Mouse (Mus musculus) MEL (cell line): ENCODE results near the gene Rnf167. TPM values are rescaled to one million over a fixed set of nuclear protein-coding genes. Genes with fewer than 3 reads are reported as not detected.

Experiments used
- DNase-seq: peaks from one replicate; pipeline ENCODE4 v3.0.0; 2011; ENCODE audit warnings: low read depth, low spot score
- H3K27ac ChIP-seq: 2 replicates; pipeline ENCODE4 v1.5.1; 2012; ENCODE audit warnings: low read depth, mild to moderate bottlenecking, control low read depth, low read length, moderate library complexity; ENCODE audit not compliant: control insufficient read depth
- H3K27me3 ChIP-seq, 2 experiments: fragments of 150-350 bp in 1 of 2; sonication (generic) in 1 of 2; 2 replicates each; pipeline ENCODE4 v1.6.1; 2012; ENCODE audit warnings: low read length in 2 of 2, mild to moderate bottlenecking in 2 of 2, improper control_type of control experiment in 1 of 2, moderate library complexity in 1 of 2; ENCODE audit not compliant: insufficient read depth in 2 of 2, control insufficient read depth in 1 of 2
- H3K36me3 ChIP-seq, 2 experiments: 2 replicates each; pipeline ENCODE4 v1.6.1; 2012 to 2014; ENCODE audit warnings: low read length in 2 of 2, improper control_type of control experiment in 1 of 2, inconsistent platforms in 1 of 2, mild to moderate bottlenecking in 1 of 2; ENCODE audit not compliant: insufficient read depth in 2 of 2, control insufficient read depth in 1 of 2
- H3K4me1 ChIP-seq, 2 experiments: fragments of 150-350 bp in 1 of 2; sonication (generic) in 1 of 2; 2 replicates each; pipeline ENCODE4 v1.6.1; 2012; ENCODE audit warnings: low read length in 2 of 2, improper control_type of control experiment in 1 of 2, mild to moderate bottlenecking in 1 of 2; ENCODE audit not compliant: insufficient read depth in 2 of 2, control insufficient read depth in 1 of 2
- H3K4me3 ChIP-seq, 2 experiments: fragments of 150-350 bp in 1 of 2; sonication (generic) in 1 of 2; 2 replicates each; pipeline ENCODE4 v1.5.1; 2012; ENCODE audit warnings: low read depth in 2 of 2, low read length in 2 of 2, mild to moderate bottlenecking in 2 of 2, moderate library complexity in 2 of 2, control low read depth in 1 of 2, improper control_type of control experiment in 1 of 2; ENCODE audit not compliant: control insufficient read depth in 1 of 2, insufficient read depth in 1 of 2
- H3K79me2 ChIP-seq: 2 replicates; pipeline ENCODE4 v1.6.1; 2012; ENCODE audit warnings: mild to moderate bottlenecking, low read length, moderate library complexity; ENCODE audit not compliant: control insufficient read depth, poor library complexity, insufficient read depth
- H3K9ac ChIP-seq: 2 replicates; pipeline ENCODE4 v1.6.1; 2012; ENCODE audit warnings: low read depth, mild to moderate bottlenecking, control low read depth, low read length, moderate library complexity; ENCODE audit not compliant: control insufficient read depth, poor library complexity, severe bottlenecking
- H3K9me3 ChIP-seq: fragments of 150-350 bp; sonication (generic); replicated peaks from 2 replicates; pipeline ENCODE4 v1.6.1; 2012; ENCODE audit warnings: mild to moderate bottlenecking, low read length, improper control_type of control experiment, moderate library complexity; ENCODE audit not compliant: insufficient read depth
- CHD1 ChIP-seq: IDR thresholded peaks from 2 replicates; pipeline ENCODE4 v1.6.1; 2012; ENCODE audit warnings: low read depth, mild to moderate bottlenecking, inconsistent platforms, low read length, improper control_type of control experiment
- CHD2 ChIP-seq: IDR thresholded peaks from 2 replicates; pipeline ENCODE4 v1.6.1; 2011; ENCODE audit warnings: low read length, improper control_type of control experiment
- E2F4 ChIP-seq: IDR thresholded peaks from 2 replicates; pipeline ENCODE4 v1.6.1; 2011; ENCODE audit warnings: low read depth, low read length, improper control_type of control experiment, borderline replicate concordance
- ELF1 ChIP-seq: IDR thresholded peaks from 2 replicates; pipeline ENCODE4 v1.6.1; 2014; ENCODE audit warnings: low read depth, mild to moderate bottlenecking, inconsistent platforms, low read length, improper control_type of control experiment, moderate library complexity
- EP300 ChIP-seq, 2 experiments: IDR thresholded peaks; 2 replicates each; pipeline ENCODE4 v1.6.1; 2011; ENCODE audit warnings: improper control_type of control experiment in 2 of 2, low read length in 2 of 2, low read depth in 1 of 2, mild to moderate bottlenecking in 1 of 2
- GABPA ChIP-seq: IDR thresholded peaks from 2 replicates; pipeline ENCODE4 v1.6.1; 2012; ENCODE audit warnings: low read depth, mild to moderate bottlenecking, inconsistent platforms, low read length, improper control_type of control experiment, moderate library complexity
- KAT2A ChIP-seq: conservative IDR thresholded peaks from 2 replicates; pipeline ENCODE4 v1.6.1; 2012; ENCODE audit warnings: low read depth, low read length, improper control_type of control experiment, inconsistent platforms
- MAFK ChIP-seq: IDR thresholded peaks from 2 replicates; pipeline ENCODE4 v1.6.1; 2011; ENCODE audit warnings: low read depth, mild to moderate bottlenecking, low read length, improper control_type of control experiment, borderline replicate concordance
- MAZ ChIP-seq: IDR thresholded peaks from 2 replicates; pipeline ENCODE4 v1.6.1; 2012; ENCODE audit warnings: low read depth, mild to moderate bottlenecking, inconsistent platforms, low read length, improper control_type of control experiment
- MXI1 ChIP-seq: IDR thresholded peaks from 2 replicates; pipeline ENCODE4 v1.6.1; 2011; ENCODE audit warnings: mild to moderate bottlenecking, low read depth, low read length, improper control_type of control experiment
- MYC ChIP-seq: IDR thresholded peaks from 2 replicates; pipeline ENCODE4 v1.6.1; 2011; ENCODE audit warnings: low read depth, mild to moderate bottlenecking, low read length, improper control_type of control experiment, moderate library complexity
- NELFE ChIP-seq: IDR thresholded peaks from 2 replicates; pipeline ENCODE4 v1.6.1; 2011; ENCODE audit warnings: low read depth, low read length, improper control_type of control experiment
- POLR2AphosphoS2 ChIP-seq: IDR thresholded peaks from 2 replicates; pipeline ENCODE4 v1.6.1; 2011; ENCODE audit warnings: low read length, improper control_type of control experiment
- POLR2AphosphoS5 ChIP-seq: IDR thresholded peaks from 2 replicates; pipeline ENCODE4 v1.6.1; 2012; ENCODE audit warnings: low read depth, borderline replicate concordance, mild to moderate bottlenecking, inconsistent platforms, low read length, moderate library complexity, mixed read lengths
- RAD21 ChIP-seq: IDR thresholded peaks from 2 replicates; pipeline ENCODE4 v1.6.1; 2011; ENCODE audit warnings: mild to moderate bottlenecking, low read depth, low read length, improper control_type of control experiment
- SIN3A ChIP-seq: IDR thresholded peaks from 2 replicates; pipeline ENCODE4 v1.6.1; 2012; ENCODE audit warnings: low read length, improper control_type of control experiment, inconsistent platforms
- TAL1 ChIP-seq: IDR thresholded peaks from 2 replicates; pipeline ENCODE4 v1.6.1; 2012; ENCODE audit warnings: mild to moderate bottlenecking, inconsistent platforms, low read length, moderate library complexity, mixed read lengths
- TCF12 ChIP-seq: IDR thresholded peaks from 2 replicates; pipeline ENCODE4 v1.6.1; 2014; ENCODE audit warnings: low read depth, mild to moderate bottlenecking, inconsistent platforms, low read length, improper control_type of control experiment, moderate library complexity
- USF1 ChIP-seq: IDR thresholded peaks from 2 replicates; pipeline ENCODE4 v1.6.1; 2014; ENCODE audit warnings: low read depth, mild to moderate bottlenecking, inconsistent platforms, low read length, improper control_type of control experiment, moderate library complexity
- USF2 ChIP-seq, 2 experiments: IDR thresholded peaks; 2 replicates each; pipeline ENCODE4 v1.6.1; 2011 to 2012; ENCODE audit warnings: improper control_type of control experiment in 2 of 2, low read length in 2 of 2, borderline replicate concordance in 1 of 2, inconsistent platforms in 1 of 2, low read depth in 1 of 2, mild to moderate bottlenecking in 1 of 2; ENCODE audit not compliant: insufficient read depth in 1 of 2
- ZC3H11A ChIP-seq: IDR thresholded peaks from 2 replicates; pipeline ENCODE4 v1.6.1; 2012; ENCODE audit warnings: low read depth, mild to moderate bottlenecking, inconsistent platforms, low read length, improper control_type of control experiment
- ZKSCAN1 ChIP-seq: IDR thresholded peaks from 2 replicates; pipeline ENCODE4 v1.6.1; 2012; ENCODE audit warnings: low read depth, mild to moderate bottlenecking, inconsistent platforms, low read length, improper control_type of control experiment, moderate library complexity
- ZMIZ1 ChIP-seq: IDR thresholded peaks from 2 replicates; pipeline ENCODE4 v1.6.1; 2012; ENCODE audit warnings: low read depth, mild to moderate bottlenecking, inconsistent platforms, low read length, improper control_type of control experiment, moderate library complexity
- ZNF384 ChIP-seq: IDR thresholded peaks from 2 replicates; pipeline ENCODE4 v1.6.1; 2012; ENCODE audit warnings: low read depth, mild to moderate bottlenecking, inconsistent platforms, low read length, improper control_type of control experiment
- polyA plus RNA-seq, 2 experiments: library from polyadenylated mRNA; stranded (reverse) in 1 of 2; unstranded in 1 of 2; fragments of >175 nt in 1 of 2; fragments of >200 nt in 1 of 2; gene quantifications; 2 replicates each; pipeline versions ENCODE4 v1.2.1 to v1.2.4; 2012; ENCODE audit warnings: low replicate concordance in 2 of 2, low read depth in 1 of 2; ENCODE audit not compliant: insufficient read length in 2 of 2, insufficient read depth in 1 of 2, missing spikeins in 1 of 2
- total RNA-seq: library from RNA; depleted of rRNA; stranded (reverse); fragments of 300-350 nt; gene quantifications from 2 replicates; pipeline ENCODE4 v1.2.3, GENCODE M21; 2012

Gene Rnf167
- total and polyA plus RNA-seq, 3 experiments, result 31.4 to 44.4 TPM; not detected in 1

- H3K4me1 ChIP-seq, result peaks cover 0 to 4% of the 10 kb centered on the region in 2 experiments; a peak in 3 of 4 replicates
- TF ChIP-seq ZKSCAN1 (no peak), POLR2AphosphoS2 (no peak), RAD21 (no peak), ZNF384 (no peak), ELF1 (no peak), GABPA (no peak), NELFE (no peak), EP300 (IDR thresholded peaks at IDR 0.05; ENCODE audit: low read depth in 1 of 2, low read length in 2 of 2) (no peak), CHD2 (no peak), ZC3H11A (no peak)
- no peak overlapping the region for H3K9ac ChIP-seq
- H3K4me3 ChIP-seq, result no peak overlapping the region
- peaks cover 0 to 5% of the 10 kb centered on the region in 2 experiments; a peak in 2 of 4 replicates for H3K36me3 ChIP-seq
- H3K9me3 ChIP-seq, result no peaks in the 10 kb centered on the region
- DNase-seq, result no peak
- no peaks in the 10 kb centered on the region for H3K27me3 ChIP-seq
- H3K27ac ChIP-seq, result no peak overlapping the region
- H3K79me2 ChIP-seq, result no peaks in the 10 kb centered on the region
Measured at GRCm38 (mm10) chr11:70678576-70678975, 31.5 kb downstream of the Rnf167 start.

- no peak overlapping the region for H3K27ac ChIP-seq
- TF ChIP-seq POLR2AphosphoS5 (no peak), ZMIZ1 (no peak), CHD1 (no peak), MXI1 (no peak), MAFK (no peak), ZC3H11A (no peak), MYC (no peak), CHD2 (no peak), TAL1 (no peak), KAT2A (no peak), MAZ (no peak), POLR2AphosphoS2 (no peak), USF2 (IDR thresholded peaks at IDR 0.05; ENCODE audit: borderline replicate concordance in 1 of 2, insufficient read depth in 1 of 2, low read depth in 1 of 2, low read length in 2 of 2) (no peak), ELF1 (no peak), NELFE (no peak), TCF12 (no peak), E2F4 (no peak), SIN3A (no peak), RAD21 (no peak), USF1 (no peak)
- TF ChIP-seq, all 39 proteins: peak for 0
- H3K79me2 ChIP-seq, result no peaks in the 10 kb centered on the region
- no peak overlapping the region for H3K9ac ChIP-seq
- no peaks in the 10 kb centered on the region for H3K27me3 ChIP-seq
- peaks cover 0 to 4% of the 10 kb centered on the region in 2 experiments; a peak in 3 of 4 replicates for H3K4me1 ChIP-seq
- no peak for DNase-seq
- H3K9me3 ChIP-seq, result no peaks in the 10 kb centered on the region
- H3K36me3 ChIP-seq, result peaks cover 0 to 5% of the 10 kb centered on the region in 2 experiments; a peak in 2 of 4 replicates
- no peak overlapping the region for H3K4me3 ChIP-seq
Measured at GRCm38 (mm10) chr11:70679361-70679760, 32.3 kb downstream of the Rnf167 start.
